ENCODE assay signal across 21 mouse cellular contexts in genomic region chr12:55539157-55539556, GRCm38 (mm10). TPM values are rescaled to one million over a fixed set of nuclear protein-coding genes. Genes with fewer than 3 reads are reported as not detected.
"Had no signal": no experiment of that assay in that cellular context is flagged by ENCODE, and none has a peak within 500 bp of the region (broad histone marks: within the 10 kb centered on the region; RNA-seq: fewer than 3 reads in every experiment).

No protein-coding gene starts in this region.

- H3K27ac ChIP-seq: midbrain, embryonic 10.5 days; midbrain, embryonic 12.5 days; neural tube, embryonic 13.5 days; neural tube, embryonic 15.5 days; stomach, embryonic 15.5 days; stomach, postnatal 0 days had no signal

- H3K36me3 ChIP-seq: midbrain, embryonic 10.5 days; midbrain, embryonic 12.5 days; neural tube, embryonic 13.5 days; neural tube, embryonic 15.5 days; stomach, embryonic 15.5 days had no signal

- DNase-seq: lung, adult 18-20 months; lung, embryonic 14.5 days; lung, postnatal 10 days; lung, postnatal 4 days; midbrain, embryonic 14.5 days; right cerebral cortex, postnatal 14 days; thymus, postnatal 14 days; thymus, postnatal 36 days had no signal

- H3K9me3 ChIP-seq: midbrain, embryonic 10.5 days; midbrain, embryonic 12.5 days; neural tube, embryonic 13.5 days; neural tube, embryonic 15.5 days; stomach, embryonic 15.5 days had no signal

- H3K4me2 ChIP-seq: lung, embryonic 14.5 days; midbrain, embryonic 12.5 days; neural tube, embryonic 13.5 days; neural tube, embryonic 15.5 days; stomach, embryonic 15.5 days had no signal

- H3K27me3 ChIP-seq: midbrain, embryonic 12.5 days; stomach, embryonic 15.5 days had no signal

- H3K9ac ChIP-seq: lung, embryonic 14.5 days; midbrain, embryonic 12.5 days; neural tube, embryonic 15.5 days; stomach, embryonic 15.5 days had no signal

- H3K4me3 ChIP-seq: midbrain, embryonic 10.5 days; midbrain, embryonic 12.5 days; myocyte; neural tube, embryonic 13.5 days; neural tube, embryonic 15.5 days; stomach, embryonic 15.5 days had no signal

- H3K4me1 ChIP-seq: stomach, embryonic 15.5 days had no signal

RNA-seq across cellular contexts. Expression of gene Aldoart2, which starts 25.9 kb away (rescaled TPM):
- total RNA-seq: megakaryocyte, adult 5-6 weeks; megakaryocyte-erythroid progenitor cell, adult 5-6 weeks had no signal
- polyA plus RNA-seq: lung, embryonic 14.5 days; lung, embryonic 16.5 days; midbrain, embryonic 10.5 days; midbrain, embryonic 12.5 days; midbrain, embryonic 14.5 days; midbrain, embryonic 16.5 days; spleen, adult 2 months; stomach, postnatal 0 days; thymus, postnatal 0 days had no signal
